Mouse (Mus musculus) E14TG2a.4 (cell line): Measurements from ENCODE around the gene Slc38a9.

Experiments
- CTCF ChIP-seq: conservative IDR thresholded peaks from 2 replicates; pipeline ENCODE4 v1.5.1; 2014; ENCODE audit warnings: low read length
- POU5F1 ChIP-seq: IDR thresholded peaks from 2 replicates; pipeline ENCODE4 v1.6.1; 2014; ENCODE audit warnings: low read length, borderline replicate concordance

GRCm38 (mm10) chr13:112746695-112747055 is 86.1 kb downstream of the Slc38a9 start:
- TF ChIP-seq CTCF (no peak), POU5F1 (no peak)
